Mouse (Mus musculus) intestine, postnatal 0 days (tissue): ENCODE measurements around the gene Rgl1. TPM values are rescaled to one million over a fixed set of nuclear protein-coding genes. Genes with fewer than 3 reads are reported as not detected.

Experiments
- ATAC-seq: fragments of 200-750 bp; cut with Nextera tagmentation; 2 replicates; pipeline ENCODE4 v1.8.0; 2017; ENCODE audit warnings: mild to moderate bottlenecking, moderate TSS enrichment, moderate library complexity
- H3K27ac ChIP-seq: fragments of 300-500 bp; sonication (generic); 2 replicates; pipeline ENCODE4 v1.5.1; 2014; ENCODE audit warnings: mild to moderate bottlenecking, low read depth, low read length, moderate library complexity
- H3K27me3 ChIP-seq: fragments of 300-500 bp; sonication (generic); replicated peaks from 2 replicates; pipeline ENCODE4 v1.6.1; 2014; ENCODE audit warnings: low read length, mixed read lengths; ENCODE audit not compliant: control insufficient read depth, insufficient read depth
- H3K36me3 ChIP-seq: fragments of 300-500 bp; sonication (generic); 2 replicates; pipeline ENCODE4 v1.6.1; 2014; ENCODE audit warnings: mild to moderate bottlenecking, moderate library complexity; ENCODE audit not compliant: control insufficient read depth, insufficient read depth
- H3K4me1 ChIP-seq: fragments of 300-500 bp; sonication (generic); replicated peaks from 2 replicates; pipeline ENCODE4 v1.6.1; 2014; ENCODE audit warnings: antibody characterized with exemption, low read length, mixed read lengths; ENCODE audit not compliant: control insufficient read depth, insufficient read depth
- H3K4me2 ChIP-seq: fragments of 300-500 bp; sonication (generic); replicated peaks from 2 replicates; pipeline ENCODE4 v1.6.1; 2014; ENCODE audit warnings: low read depth, mild to moderate bottlenecking, moderate library complexity
- H3K4me3 ChIP-seq: fragments of 300-500 bp; sonication (generic); 2 replicates; pipeline ENCODE4 v1.5.1; 2014; ENCODE audit warnings: low read depth, low read length
- H3K9ac ChIP-seq: fragments of 300-500 bp; sonication (generic); 2 replicates; pipeline ENCODE4 v1.6.1; 2014; ENCODE audit warnings: mild to moderate bottlenecking, low read depth, low read length
- H3K9me3 ChIP-seq: fragments of 300-500 bp; sonication (generic); 2 replicates; pipeline ENCODE4 v1.6.1; 2016; ENCODE audit warnings: mixed run types; ENCODE audit not compliant: control insufficient read depth
- CTCF ChIP-seq: sonication (generic); IDR thresholded peaks from 2 replicates; pipeline ENCODE4 v1.5.1; 2016; ENCODE audit warnings: low read depth, mild to moderate bottlenecking, control low read depth, antibody characterized with exemption, moderate library complexity
- WGBS: fragments of 180-500 bp; shearing (Covaris S2); extraction: QIAGEN DNeasy Blood & Tissue Kit; methylation state at CpG from one replicate; pipeline ENCODE4 v1.1.7; 2014; 5-methylcytosine and 5-hydroxymethylcytosine counted together
- polyA plus RNA-seq: library from polyadenylated mRNA; unstranded; fragments of >200 nt; fragmentation: Nextera tagmentation; extraction: Ambion mirVana; gene quantifications from 2 replicates; pipeline ENCODE4 v1.2.1, GENCODE M21; 2015

Gene Rgl1
- polyA plus RNA-seq, 1 experiment from 2014 or later, result 39.4 TPM

GRCm38 (mm10) chr1:152682368-152683194, 83.6 kb downstream of the Rgl1 start:
- H3K27ac ChIP-seq, result no peak overlapping the region
- no peak for TF ChIP-seq CTCF
- H3K36me3 ChIP-seq, result no peaks in the 10 kb centered on the region
- H3K4me3 ChIP-seq, result no peak overlapping the region
- 64% methylated on average over 11 of the region's 11 CpGs for WGBS
- no peak for ATAC-seq
- no peak overlapping the region for H3K9ac ChIP-seq
- H3K4me2 ChIP-seq, result no peak overlapping the region
- H3K9me3 ChIP-seq, result no peaks in the 10 kb centered on the region
- peaks cover 6% of the 10 kb centered on the region; the same call in 1 of the 2 replicates for H3K4me1 ChIP-seq
- H3K27me3 ChIP-seq, result no peaks in the 10 kb centered on the region; the same call in 1 of the 2 replicates

- no peak for ATAC-seq
- Histone ChIP-seq H3K9ac (no peak overlapping the region), H3K27me3 (no peaks in the 10 kb centered on the region; the same call in 1 of the 2 replicates), H3K4me1 (peaks cover 3% of the 10 kb centered on the region; the same call in 1 of the 2 replicates), H3K4me3 (no peak overlapping the region), H3K4me2 (no peak overlapping the region), H3K27ac (no peak overlapping the region), H3K36me3 (no peaks in the 10 kb centered on the region), H3K9me3 (no peaks in the 10 kb centered on the region)
- peak; percentile 41; the same call in 1 of the 2 replicates for TF ChIP-seq CTCF
- 66% methylated on average over 6 of the region's 6 CpGs for WGBS
Observed at GRCm38 (mm10) chr1:152681676-152682367, 84.3 kb downstream of the Rgl1 start.

DNA sequence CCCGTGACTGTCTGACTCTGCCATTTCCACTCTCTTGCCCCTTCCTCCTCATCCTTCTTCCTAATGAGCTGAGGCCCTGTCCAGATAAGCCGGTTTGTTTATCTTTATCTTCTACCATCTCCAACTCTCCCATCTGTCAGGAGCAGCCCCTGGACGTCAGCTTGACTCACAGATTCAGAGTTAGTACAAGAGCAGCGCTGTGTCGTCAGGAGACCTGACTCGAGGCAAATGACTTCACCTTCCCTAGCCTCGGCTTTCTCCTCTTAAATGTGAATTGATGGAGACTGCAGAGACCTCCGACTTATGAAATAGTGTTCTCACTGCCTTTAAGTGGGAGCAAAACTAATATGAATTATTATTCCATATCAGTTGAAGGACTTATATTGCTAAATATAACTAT, 85.0 kb downstream of the Rgl1 start:
- no peaks in the 10 kb centered on the region for H3K36me3 ChIP-seq
- H3K27me3 ChIP-seq, result no peaks in the 10 kb centered on the region
- peaks cover 3% of the 10 kb centered on the region; the same call in 1 of the 2 replicates for H3K4me1 ChIP-seq
- H3K4me3 ChIP-seq, result no peak overlapping the region
- H3K9me3 ChIP-seq, result no peaks in the 10 kb centered on the region
- WGBS, result 32% methylated on average over 8 of the region's 8 CpGs
- ATAC-seq, result no peak
- no peak overlapping the region for H3K9ac ChIP-seq
- TF ChIP-seq CTCF, result no peak
- H3K4me2 ChIP-seq, result no peak overlapping the region
- no peak overlapping the region for H3K27ac ChIP-seq

DNA sequence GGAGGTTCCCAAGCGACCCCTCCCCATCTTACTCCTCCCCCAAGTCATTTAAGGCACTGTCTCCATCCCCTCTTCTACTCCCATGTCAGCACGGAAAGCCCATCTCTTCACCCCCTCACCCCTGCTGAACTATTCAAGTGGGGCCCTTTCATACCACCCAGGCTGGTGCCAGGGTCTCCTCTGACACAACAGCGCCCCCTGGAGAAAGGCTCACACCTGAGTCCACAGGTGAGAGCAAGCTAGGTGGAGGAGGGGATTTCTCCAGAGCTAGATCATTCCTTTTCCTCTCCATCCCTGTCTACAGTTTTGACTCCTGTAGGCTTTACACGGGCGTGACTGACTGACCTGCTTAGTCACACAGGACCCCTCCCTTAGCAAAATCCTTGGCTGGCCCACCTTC, 87.7 kb downstream of the Rgl1 start:
- Histone ChIP-seq H3K27me3 (no peaks in the 10 kb centered on the region), H3K36me3 (no peaks in the 10 kb centered on the region), H3K4me1 (peaks cover 3% of the 10 kb centered on the region; the same call in 1 of the 2 replicates), H3K27ac (no peak overlapping the region), H3K4me2 (no peak overlapping the region), H3K9me3 (no peaks in the 10 kb centered on the region), H3K4me3 (no peak overlapping the region), H3K9ac (no peak overlapping the region)
- TF ChIP-seq CTCF, result peak; percentile 72
- no peak for ATAC-seq
- 35% methylated on average over 5 of the region's 5 CpGs for WGBS

DNA sequence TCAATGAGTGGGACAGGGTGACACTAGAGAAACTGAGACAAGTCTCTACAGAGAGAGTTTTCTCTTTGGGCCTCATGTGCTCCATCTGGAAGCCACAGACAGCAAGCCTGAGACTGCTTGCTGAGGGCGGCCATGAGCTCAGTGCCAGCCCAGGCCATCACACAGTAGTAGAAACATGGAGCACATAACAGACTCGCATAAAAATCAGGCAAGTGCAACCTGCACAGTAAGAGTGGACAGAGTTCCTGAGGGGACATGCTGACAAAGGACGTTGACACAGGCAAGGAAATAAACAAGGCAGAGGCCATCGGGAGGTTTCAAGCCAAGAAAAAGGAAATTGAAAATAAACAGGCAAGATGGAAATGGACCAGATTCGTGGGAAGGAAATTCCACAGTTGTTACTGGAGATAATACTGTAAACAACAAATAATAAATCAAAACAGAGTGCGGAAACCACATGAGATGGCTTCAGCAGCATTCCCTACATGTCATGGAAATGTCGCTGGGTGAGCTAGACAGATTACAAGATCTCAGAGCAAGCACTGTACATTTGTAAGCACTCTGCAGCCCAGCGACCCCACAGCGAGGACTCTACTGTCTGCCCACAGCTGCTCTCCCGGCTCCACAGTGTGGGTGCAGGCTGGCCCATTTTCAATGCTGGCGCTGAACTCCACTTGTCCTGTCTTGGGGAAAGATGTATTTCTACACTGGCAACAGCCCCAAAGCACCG, 88.5 kb downstream of the Rgl1 start:
- H3K4me1 ChIP-seq, result peaks cover 3% of the 10 kb centered on the region; the same call in 1 of the 2 replicates
- no peaks in the 10 kb centered on the region for H3K9me3 ChIP-seq
- H3K4me3 ChIP-seq, result no peak overlapping the region
- H3K9ac ChIP-seq, result no peak overlapping the region
- no peak for TF ChIP-seq CTCF
- 0 out of 2 replicates have a peak overlapping the region, but pooled peaks have one; percentile 15 for H3K27ac ChIP-seq
- H3K27me3 ChIP-seq, result no peaks in the 10 kb centered on the region
- no peak for ATAC-seq
- H3K36me3 ChIP-seq, result no peaks in the 10 kb centered on the region
- peak overlapping the region; percentile 30 for H3K4me2 ChIP-seq
- WGBS, result 59% methylated on average over 12 of the region's 12 CpGs
